Mouse (Mus musculus): ENCODE data around the gene Tmbim4. TPM values are rescaled to one million over a fixed set of nuclear protein-coding genes. Genes with fewer than 3 reads are reported as not detected.

Gene Tmbim4
- polyA plus RNA-seq, 1 experiment from 2014 or later, result 118 TPM

DNA sequence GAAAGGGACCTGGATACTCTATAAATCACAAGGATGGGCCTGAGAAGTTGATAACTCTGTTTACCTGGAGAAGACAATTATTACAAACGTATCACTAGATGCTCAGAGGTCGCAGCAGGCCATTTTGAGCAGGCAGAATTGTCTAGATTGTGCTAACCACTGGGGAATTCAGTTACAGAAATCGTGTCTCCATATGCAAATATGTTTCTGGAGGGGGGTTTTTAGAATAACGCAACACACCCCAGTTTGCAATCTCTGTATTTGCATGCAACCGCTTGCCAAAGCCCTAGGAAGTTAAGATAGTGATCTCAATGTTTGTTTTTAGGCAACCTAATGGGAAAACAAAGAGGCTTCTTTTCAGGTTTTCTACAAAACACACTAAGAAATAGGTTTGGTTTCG is 10.2 kb upstream of the Tmbim4 start:
- Histone ChIP-seq H3K36me3 (ENCODE audit: control insufficient read depth, insufficient read depth, low read length) (no peaks in the 10 kb centered on the region), H3K9ac (ENCODE audit: low read depth, low read length) (no peak overlapping the region), H3K9me3 (ENCODE audit: control insufficient read depth, low read length) (no peaks in the 10 kb centered on the region), H3K27ac (ENCODE audit: low read depth, low read length) (no peak overlapping the region), H3K4me2 (ENCODE audit: low read length) (no peak overlapping the region), H3K27me3 (replicated peaks; ENCODE audit: control insufficient read depth, insufficient read depth, low read length) (no peaks in the 10 kb centered on the region), H3K4me3 (ENCODE audit: low read length) (no peak overlapping the region), H3K4me1 (ENCODE audit: control insufficient read depth, insufficient read depth, low read depth, low read length) (no peaks in the 10 kb centered on the region)
- no peak for ATAC-seq
- WGBS, result 84% methylated on average over 6 of the region's 6 CpGs

DNA sequence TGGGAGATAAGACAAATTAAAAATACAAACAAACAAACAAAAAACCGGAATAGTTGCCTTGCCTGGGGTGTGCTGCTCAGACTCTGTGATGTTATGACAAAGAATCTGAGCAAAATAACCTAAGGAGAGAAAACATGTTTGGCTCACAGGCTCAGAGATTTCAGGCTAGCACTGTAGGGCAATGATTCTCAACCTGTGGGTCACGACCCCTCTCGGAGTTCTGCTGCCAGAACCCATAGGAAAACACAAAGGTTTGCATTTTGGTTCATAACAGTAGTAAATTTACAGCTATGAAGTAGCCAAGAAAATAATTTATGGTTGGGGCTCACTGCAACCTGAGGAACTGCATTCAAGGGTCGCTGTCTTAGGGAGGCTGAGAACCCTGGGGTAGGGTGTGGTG is 9.1 kb upstream of the Tmbim4 start:
- H3K9me3 ChIP-seq (ENCODE audit: control insufficient read depth, low read length), result no peaks in the 10 kb centered on the region
- H3K36me3 ChIP-seq (ENCODE audit: control insufficient read depth, insufficient read depth, low read length), result no peaks in the 10 kb centered on the region
- no peak overlapping the region for H3K9ac ChIP-seq (ENCODE audit: low read depth, low read length)
- H3K4me2 ChIP-seq (ENCODE audit: low read length), result no peak overlapping the region
- H3K27me3 ChIP-seq (replicated peaks; ENCODE audit: control insufficient read depth, insufficient read depth, low read length), result no peaks in the 10 kb centered on the region
- WGBS, result 91% methylated on average over 4 of the region's 4 CpGs
- no peaks in the 10 kb centered on the region for H3K4me1 ChIP-seq (ENCODE audit: control insufficient read depth, insufficient read depth, low read depth, low read length)
- no peak overlapping the region for H3K27ac ChIP-seq (ENCODE audit: low read depth, low read length)
- H3K4me3 ChIP-seq (ENCODE audit: low read length), result no peak overlapping the region
- ATAC-seq, result no peak

DNA sequence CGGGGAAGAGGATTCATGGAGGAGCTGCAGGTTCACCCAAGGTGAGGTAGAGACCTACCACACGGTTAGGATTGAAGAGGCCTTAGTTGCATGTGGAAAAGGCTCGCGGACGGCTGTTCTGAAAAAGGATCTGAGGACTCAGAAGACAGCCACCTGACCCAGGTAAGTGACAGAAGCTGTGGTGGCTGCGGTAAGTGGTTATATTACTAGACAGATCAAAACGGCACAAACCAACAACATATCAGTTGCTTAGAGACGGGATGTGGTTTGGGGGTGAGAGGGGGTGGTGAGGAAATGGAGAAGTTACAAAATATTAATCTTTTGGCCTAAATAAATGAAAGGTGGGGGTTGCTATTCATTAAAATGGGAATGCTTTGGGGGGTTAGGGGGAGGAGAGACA is 8.1 kb upstream of the Tmbim4 start:
- ATAC-seq, result no peak
- Histone ChIP-seq H3K9ac (ENCODE audit: low read depth, low read length) (no peak overlapping the region), H3K4me3 (ENCODE audit: low read length) (no peak overlapping the region), H3K36me3 (ENCODE audit: control insufficient read depth, insufficient read depth, low read length) (no peaks in the 10 kb centered on the region), H3K4me2 (ENCODE audit: low read length) (no peak overlapping the region), H3K4me1 (ENCODE audit: control insufficient read depth, insufficient read depth, low read depth, low read length) (no peaks in the 10 kb centered on the region), H3K27ac (ENCODE audit: low read depth, low read length) (no peak overlapping the region), H3K27me3 (replicated peaks; ENCODE audit: control insufficient read depth, insufficient read depth, low read length) (no peaks in the 10 kb centered on the region), H3K9me3 (ENCODE audit: control insufficient read depth, low read length) (no peaks in the 10 kb centered on the region)
- 94% methylated on average over 8 of the region's 8 CpGs for WGBS

DNA sequence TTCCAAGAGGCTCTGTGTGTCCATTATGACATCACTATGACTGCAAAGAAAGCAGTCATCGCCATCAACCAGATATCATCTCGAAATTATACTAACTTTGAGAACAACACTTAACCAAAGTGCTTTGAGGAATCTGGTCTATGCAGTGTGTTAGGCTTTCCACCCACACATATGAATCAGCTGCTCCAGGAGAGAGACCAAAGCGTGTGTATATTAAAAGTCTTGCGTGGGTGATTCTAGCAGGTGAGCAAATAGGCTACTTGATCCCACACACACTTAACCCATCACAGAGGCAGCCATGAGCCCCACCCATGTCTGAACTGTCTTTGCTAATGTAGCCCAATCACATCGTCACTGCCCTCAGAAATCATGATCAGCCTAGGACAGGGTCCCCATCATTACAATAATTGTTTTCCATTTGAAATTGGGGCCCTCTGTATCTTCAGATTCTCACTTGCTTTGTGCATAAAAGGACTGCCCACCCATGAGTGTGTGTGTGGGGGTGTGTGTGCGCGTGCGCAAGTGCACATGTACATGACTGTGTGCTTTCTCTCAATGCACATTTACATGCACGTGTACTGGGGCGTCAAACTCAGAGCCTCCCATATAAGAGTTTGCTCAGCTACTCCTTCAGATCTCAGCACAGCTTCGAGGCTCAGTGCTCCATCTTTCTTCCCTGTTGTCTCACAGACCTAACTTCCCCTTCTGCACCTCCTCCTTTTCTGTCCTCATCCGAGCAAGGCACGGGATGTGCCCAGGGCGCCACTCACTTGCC is 4.1 kb upstream of the Tmbim4 start:
- 81% methylated on average over 14 of the region's 14 CpGs for WGBS
- Histone ChIP-seq H3K4me3 (ENCODE audit: low read length) (no peak overlapping the region), H3K27me3 (replicated peaks; ENCODE audit: control insufficient read depth, insufficient read depth, low read length) (peaks cover 4% of the 10 kb centered on the region), H3K36me3 (ENCODE audit: control insufficient read depth, insufficient read depth, low read length) (no peaks in the 10 kb centered on the region), H3K9me3 (ENCODE audit: control insufficient read depth, low read length) (no peaks in the 10 kb centered on the region), H3K27ac (ENCODE audit: low read depth, low read length) (no peak overlapping the region), H3K9ac (ENCODE audit: low read depth, low read length) (no peak overlapping the region), H3K4me2 (ENCODE audit: low read length) (no peak overlapping the region), H3K4me1 (ENCODE audit: control insufficient read depth, insufficient read depth, low read depth, low read length) (peaks cover 9% of the 10 kb centered on the region)
- ATAC-seq, result no peak

DNA sequence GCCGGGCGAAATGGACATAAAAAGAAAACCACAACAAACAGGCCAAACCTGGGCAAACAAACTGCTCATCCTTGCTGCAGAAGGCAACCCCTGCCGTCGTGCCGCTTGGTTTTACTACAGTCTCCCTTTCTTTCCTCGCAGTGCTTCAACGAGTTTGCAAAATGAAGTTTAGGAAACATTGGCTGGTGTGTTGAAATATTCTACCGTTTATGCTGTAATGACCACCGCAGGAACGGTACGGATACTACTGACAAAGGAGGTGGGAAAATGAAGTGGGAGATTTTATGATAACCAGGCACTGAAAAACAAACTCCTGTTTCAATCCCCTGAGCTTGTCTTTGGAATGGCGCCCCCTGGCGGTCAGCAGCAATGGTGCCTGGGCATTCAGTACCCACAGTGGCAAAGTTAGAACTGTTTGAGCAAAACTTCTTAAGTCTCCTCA is 592 bp downstream of the Tmbim4 start, which contains the start of gene Irak3:
Irak3 (minus strand) TSS at position 170 of the 442 bp plus-strand sequence.
- H3K27me3 ChIP-seq (replicated peaks; ENCODE audit: control insufficient read depth, insufficient read depth, low read length), result peaks cover 4% of the 10 kb centered on the region
- H3K36me3 ChIP-seq (ENCODE audit: control insufficient read depth, insufficient read depth, low read length), result no peaks in the 10 kb centered on the region
- no peaks in the 10 kb centered on the region for H3K9me3 ChIP-seq (ENCODE audit: control insufficient read depth, low read length)
- peak within 1 kb of the TSS; percentile 63 for H3K9ac ChIP-seq (ENCODE audit: low read depth, low read length)
- peak within 1 kb of the TSS; percentile 87 for H3K4me2 ChIP-seq (ENCODE audit: low read length)
- peak within 1 kb of the TSS; percentile 48 for H3K4me3 ChIP-seq (ENCODE audit: low read length)
- WGBS, result 2% methylated on average over 13 of the region's 13 CpGs
- ATAC-seq, result no peak
- no peak within 1 kb of the TSS for H3K27ac ChIP-seq (ENCODE audit: low read depth, low read length)
- H3K4me1 ChIP-seq (ENCODE audit: control insufficient read depth, insufficient read depth, low read depth, low read length), result peaks cover 9% of the 10 kb centered on the region

DNA sequence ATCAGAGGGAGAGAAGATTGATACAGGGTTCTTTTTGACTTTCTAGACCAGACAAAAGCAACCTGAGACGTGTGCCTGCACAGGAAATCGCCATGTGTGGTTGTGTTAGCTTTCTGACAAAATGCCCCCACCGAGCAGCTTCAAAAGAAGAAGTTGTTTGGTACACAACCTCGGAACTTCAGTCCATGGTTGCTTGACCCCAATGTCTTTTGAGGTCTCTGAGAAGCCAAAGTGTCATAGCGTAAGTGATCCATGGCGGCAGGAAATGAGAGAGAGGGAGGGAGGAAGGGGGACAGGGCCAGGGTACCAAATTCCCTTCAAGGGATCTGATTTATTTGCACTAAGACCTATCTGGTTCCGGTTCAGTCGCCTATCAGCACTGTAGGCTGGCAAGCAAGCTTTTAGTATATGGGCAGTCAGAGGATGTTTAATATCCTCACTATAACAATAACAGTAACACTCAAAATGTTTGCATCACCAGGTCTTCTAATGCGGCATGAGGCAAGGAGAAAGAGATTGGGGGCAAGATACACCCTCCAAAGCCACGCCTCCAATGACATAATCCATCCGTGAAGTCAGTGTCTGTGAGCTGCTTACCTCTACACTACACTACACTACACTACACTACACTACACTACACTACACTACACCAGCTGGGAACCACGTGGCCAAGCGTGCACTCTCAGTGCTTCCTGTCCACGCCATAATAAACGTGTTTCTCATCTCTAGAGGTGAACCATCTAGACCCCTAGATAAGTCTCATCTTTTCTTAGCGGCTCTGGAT is 1.3 kb downstream of the Tmbim4 start:
- Histone ChIP-seq H3K4me3 (ENCODE audit: low read length) (no peak overlapping the region), H3K27ac (ENCODE audit: low read depth, low read length) (no peak overlapping the region), H3K4me2 (ENCODE audit: low read length) (no peak overlapping the region), H3K36me3 (ENCODE audit: control insufficient read depth, insufficient read depth, low read length) (no peaks in the 10 kb centered on the region), H3K27me3 (replicated peaks; ENCODE audit: control insufficient read depth, insufficient read depth, low read length) (peaks cover 4% of the 10 kb centered on the region), H3K9me3 (ENCODE audit: control insufficient read depth, low read length) (no peaks in the 10 kb centered on the region), H3K9ac (ENCODE audit: low read depth, low read length) (no peak overlapping the region), H3K4me1 (ENCODE audit: control insufficient read depth, insufficient read depth, low read depth, low read length) (peaks cover 9% of the 10 kb centered on the region)
- 80% methylated on average over 16 of the region's 16 CpGs for WGBS
- no peak for ATAC-seq

DNA sequence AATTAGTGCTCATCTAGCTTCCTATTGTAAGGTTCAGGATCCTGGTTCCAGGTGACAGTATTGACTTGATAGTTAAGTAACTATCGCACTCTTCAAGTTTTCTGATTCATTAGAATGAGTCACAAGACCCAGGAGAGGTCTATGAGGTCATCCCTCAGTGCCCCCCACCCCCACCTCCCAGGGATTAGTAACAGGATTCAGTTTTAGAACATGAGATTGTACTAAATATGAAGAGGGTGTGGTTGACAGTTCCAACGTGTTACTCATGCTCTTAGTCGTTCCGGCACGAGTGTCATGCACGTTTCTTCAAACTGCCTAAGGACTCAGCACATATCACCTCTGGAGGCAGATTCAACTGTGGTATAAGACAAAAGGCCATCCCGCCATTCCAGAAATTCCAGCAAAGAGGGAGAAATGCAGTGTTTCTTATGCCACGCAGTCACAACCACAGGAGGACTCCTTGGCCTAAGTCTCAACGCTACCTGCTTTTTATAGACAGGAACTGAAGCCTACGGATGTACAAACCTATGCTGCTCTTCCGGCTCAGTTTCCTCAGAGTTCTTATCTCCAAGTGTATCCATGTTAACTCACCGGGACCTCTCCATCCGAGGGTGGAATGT is 3.3 kb downstream of the Tmbim4 start:
- H3K27ac ChIP-seq (ENCODE audit: low read depth, low read length), result no peak overlapping the region
- H3K4me2 ChIP-seq (ENCODE audit: low read length), result no peak overlapping the region
- H3K4me1 ChIP-seq (ENCODE audit: control insufficient read depth, insufficient read depth, low read depth, low read length), result peaks cover 13% of the 10 kb centered on the region
- no peak overlapping the region for H3K9ac ChIP-seq (ENCODE audit: low read depth, low read length)
- no peaks in the 10 kb centered on the region for H3K9me3 ChIP-seq (ENCODE audit: control insufficient read depth, low read length)
- no peak overlapping the region for H3K4me3 ChIP-seq (ENCODE audit: low read length)
- ATAC-seq, result no peak
- WGBS, result 88% methylated on average over 13 of the region's 13 CpGs
- peaks cover 4% of the 10 kb centered on the region for H3K27me3 ChIP-seq (replicated peaks; ENCODE audit: control insufficient read depth, insufficient read depth, low read length)
- H3K36me3 ChIP-seq (ENCODE audit: control insufficient read depth, insufficient read depth, low read length), result no peaks in the 10 kb centered on the region

DNA sequence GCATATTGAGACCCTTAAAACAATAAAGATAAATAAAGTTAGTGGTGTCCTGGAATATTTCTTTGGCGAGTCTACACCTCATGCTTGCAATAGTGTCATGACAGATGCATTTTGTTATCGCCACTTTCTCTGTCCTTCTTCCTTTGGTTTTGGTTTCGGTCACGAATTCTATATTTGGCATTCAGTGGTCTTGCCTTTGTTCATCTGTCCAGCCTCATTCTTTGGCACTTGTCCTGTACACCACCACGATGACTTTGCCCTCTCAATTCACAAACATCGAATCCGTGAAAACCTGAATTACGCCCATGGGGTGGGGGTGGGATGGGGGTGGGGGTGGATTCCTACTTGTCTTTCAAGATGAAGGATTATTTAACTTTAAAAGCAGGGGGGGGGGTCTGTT is 6.6 kb downstream of the Tmbim4 start:
- Histone ChIP-seq H3K9ac (ENCODE audit: low read depth, low read length) (no peak overlapping the region), H3K4me2 (ENCODE audit: low read length) (no peak overlapping the region; the same call in 1 of the 2 replicates), H3K27ac (ENCODE audit: low read depth, low read length) (no peak overlapping the region), H3K9me3 (ENCODE audit: control insufficient read depth, low read length) (no peaks in the 10 kb centered on the region), H3K4me1 (ENCODE audit: control insufficient read depth, insufficient read depth, low read depth, low read length) (peaks cover 5% of the 10 kb centered on the region), H3K27me3 (replicated peaks; ENCODE audit: control insufficient read depth, insufficient read depth, low read length) (no peaks in the 10 kb centered on the region), H3K36me3 (ENCODE audit: control insufficient read depth, insufficient read depth, low read length) (no peaks in the 10 kb centered on the region), H3K4me3 (ENCODE audit: low read length) (no peak overlapping the region)
- no peak for ATAC-seq
- WGBS, result 85% methylated on average over 8 of the region's 8 CpGs
